Mouse (Mus musculus): ENCODE data around the gene Gm9844.

DNA sequence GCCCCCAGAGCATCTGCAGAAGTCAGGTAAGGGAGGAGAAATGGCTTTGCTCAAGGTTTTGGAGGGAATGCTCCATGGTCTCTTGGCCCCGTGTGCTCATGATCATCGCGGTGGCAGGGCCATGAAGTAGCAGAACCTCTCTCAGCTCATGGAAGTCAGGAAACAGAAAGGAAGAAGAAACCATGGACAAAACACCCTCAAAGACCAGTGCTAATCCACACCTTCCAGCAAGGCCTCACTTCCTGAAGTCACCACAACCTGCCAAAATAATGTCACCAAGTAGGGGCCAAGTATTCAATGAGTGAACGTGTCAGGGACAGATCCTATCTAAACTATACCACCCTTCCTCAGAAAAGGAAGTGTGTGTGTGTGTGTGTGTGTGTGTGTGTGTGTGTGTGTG, 840 bp downstream of the Gm9844 start:
- TF ChIP-seq POLR2A (IDR thresholded peaks at IDR 0.05; ENCODE audit: low read depth, low read length) (no peak), RCOR1 (conservative IDR thresholded peaks at IDR 0.05; ENCODE audit: low read depth, low read length) (no peak), TBP (conservative IDR thresholded peaks at IDR 0.05; ENCODE audit: low read depth, low read length) (no peak), MEF2A (IDR thresholded peaks at IDR 0.05; ENCODE audit: borderline replicate concordance, low read depth, low read length) (no peak), CTCF (conservative IDR thresholded peaks at IDR 0.05 in 1 of 2, IDR thresholded peaks at IDR 0.05 in 1 of 2; ENCODE audit: low read depth in 2 of 2, low read length in 2 of 2) (no peak)
